Mouse (Mus musculus): ENCODE data around the gene Stard8. TPM values are rescaled to one million over a fixed set of nuclear protein-coding genes. Genes with fewer than 3 reads are reported as not detected.
"Not testable (repeated sequence)": the region's sequence is repeated elsewhere in the genome, so short reads cannot be mapped to it uniquely, and the experiment has no call there.

The Stard8 gene
- total RNA-seq, 2 experiments from 2014 or later: 8.9 to 10.0 TPM

GRCm38 (mm10) chrX:99046360-99047055, 43.5 kb downstream of the Stard8 start:
- DNase-seq (ENCODE audit: low spot score in 2 of 2): no peak

GRCm38 (mm10) chrX:99048111-99048510, 45.1 kb downstream of the Stard8 start:
- DNase-seq (ENCODE audit: low spot score in 2 of 2): no peak

- DNase-seq (ENCODE audit: low spot score in 2 of 2): no peak
These were observed 46.2 kb downstream of the Stard8 start for GRCm38 (mm10) chrX:99049247-99049646.

- DNase-seq (ENCODE audit: low spot score in 2 of 2): peak in 1 of 2 experiments; percentile 20
These were observed 47.9 kb downstream of the Stard8 start for GRCm38 (mm10) chrX:99050736-99051481.

GRCm38 (mm10) chrX:99052255-99052654, 49.2 kb downstream of the Stard8 start:
- DNase-seq (ENCODE audit: low spot score in 2 of 2): no peak

GRCm38 (mm10) chrX:99054512-99054911, 51.5 kb downstream of the Stard8 start:
- peak in 1 of 2 experiments; percentile 6 for DNase-seq (ENCODE audit: low spot score in 2 of 2)

- no peak for DNase-seq (ENCODE audit: low spot score in 2 of 2)
These were observed 54.9 kb downstream of the Stard8 start for GRCm38 (mm10) chrX:99057772-99058440.

GRCm38 (mm10) chrX:99059119-99059518, 56.1 kb downstream of the Stard8 start:
- no peak for DNase-seq (ENCODE audit: low spot score in 2 of 2)

GRCm38 (mm10) chrX:99065582-99065981, 62.5 kb downstream of the Stard8 start:
- no peak for DNase-seq (ENCODE audit: low spot score in 2 of 2)

GRCm38 (mm10) chrX:99066550-99066949, 63.5 kb downstream of the Stard8 start:
- no peak for DNase-seq (ENCODE audit: low spot score in 2 of 2)

GRCm38 (mm10) chrX:99067232-99067631, 64.2 kb downstream of the Stard8 start:
- DNase-seq (ENCODE audit: low spot score in 2 of 2): no peak

- DNase-seq (ENCODE audit: low spot score in 2 of 2): no peak
These were observed 64.7 kb downstream of the Stard8 start for GRCm38 (mm10) chrX:99067671-99068151.

- DNase-seq (ENCODE audit: low spot score in 2 of 2): no peak
These were observed 68.1 kb downstream of the Stard8 start for GRCm38 (mm10) chrX:99071188-99071587.

- DNase-seq (ENCODE audit: low spot score in 2 of 2): no peak
These were observed 69.5 kb downstream of the Stard8 start for GRCm38 (mm10) chrX:99072596-99072995.

- no peak for DNase-seq (ENCODE audit: low spot score in 2 of 2)
These were observed 72.1 kb downstream of the Stard8 start for GRCm38 (mm10) chrX:99075111-99075510.

GRCm38 (mm10) chrX:99076460-99076859, 73.4 kb downstream of the Stard8 start:
- no peak for DNase-seq (ENCODE audit: low spot score in 2 of 2)

GRCm38 (mm10) chrX:99078374-99078892, 75.4 kb downstream of the Stard8 start:
- not testable (repeated sequence) for DNase-seq (ENCODE audit: low spot score in 2 of 2)

- DNase-seq (ENCODE audit: low spot score in 2 of 2): no peak
These were observed 89.7 kb downstream of the Stard8 start for GRCm38 (mm10) chrX:99092704-99093103.

- DNase-seq (ENCODE audit: low spot score in 2 of 2): not testable (repeated sequence)
These were observed 108.2 kb downstream of the Stard8 start for GRCm38 (mm10) chrX:99111088-99111724.

- no peak for DNase-seq (ENCODE audit: low spot score in 2 of 2)
These were observed 116.5 kb downstream of the Stard8 start for GRCm38 (mm10) chrX:99119510-99119909.
